Mouse (Mus musculus) lung, postnatal 0 days (tissue): ENCODE results near the gene Ston2. TPM values are rescaled to one million over a fixed set of nuclear protein-coding genes. Genes with fewer than 3 reads are reported as not detected.

Experiments used
- ATAC-seq: fragments of 200-750 bp; cut with Nextera tagmentation; 2 replicates; pipeline ENCODE4 v1.8.0; 2017; ENCODE audit warnings: moderate library complexity
- DNase-seq: peaks from one replicate; pipeline ENCODE4 v3.0.0-alpha.2; 2016; ENCODE audit warnings: low spot score
- H3K27ac ChIP-seq: fragments of 300-500 bp; sonication (generic); 2 replicates; pipeline ENCODE4 v1.5.1; 2014; ENCODE audit warnings: antibody characterized with exemption, mild to moderate bottlenecking, low read length, mixed read lengths
- H3K27me3 ChIP-seq: fragments of 300-500 bp; sonication (generic); replicated peaks from 2 replicates; pipeline ENCODE4 v1.6.1; 2014; ENCODE audit warnings: low read length, mixed read lengths; ENCODE audit not compliant: insufficient read depth
- H3K36me3 ChIP-seq: fragments of 300-500 bp; sonication (generic); 2 replicates; pipeline ENCODE4 v1.6.1; 2014; ENCODE audit warnings: low read length, mixed read lengths; ENCODE audit not compliant: insufficient read depth
- H3K4me1 ChIP-seq: fragments of 300-500 bp; sonication (generic); 2 replicates; pipeline ENCODE4 v1.6.1; 2014; ENCODE audit warnings: antibody characterized with exemption, low read depth, low read length, mixed read lengths; ENCODE audit not compliant: insufficient read depth
- H3K4me2 ChIP-seq: fragments of 300-500 bp; sonication (generic); replicated peaks from 2 replicates; pipeline ENCODE4 v1.6.1; 2014; ENCODE audit warnings: low read depth, mild to moderate bottlenecking, low read length, moderate library complexity, mixed read lengths
- H3K4me3 ChIP-seq: fragments of 300-500 bp; sonication (generic); 2 replicates; pipeline ENCODE4 v1.5.1; 2014; ENCODE audit warnings: low read depth, low read length
- H3K9ac ChIP-seq: fragments of 300-500 bp; sonication (generic); replicated peaks from 2 replicates; pipeline ENCODE4 v1.6.1; 2014; ENCODE audit warnings: low read depth, mild to moderate bottlenecking
- H3K9me3 ChIP-seq: fragments of 300-500 bp; sonication (generic); 2 replicates; pipeline ENCODE4 v1.6.1; 2016; ENCODE audit warnings: low read length, mixed read lengths
- CTCF ChIP-seq: IDR thresholded peaks from 2 replicates; pipeline ENCODE4 v1.5.1; 2016; ENCODE audit warnings: antibody characterized with exemption, mild to moderate bottlenecking
- EP300 ChIP-seq: IDR thresholded peaks from 2 replicates; pipeline ENCODE4 v1.6.1; 2016; ENCODE audit warnings: antibody characterized with exemption, mild to moderate bottlenecking, control low read depth
- WGBS: fragments of 180-500 bp; shearing (Covaris S2); extraction: QIAGEN DNeasy Blood & Tissue Kit; methylation state at CpG from one replicate; pipeline ENCODE4 v1.1.7; 2014; 5-methylcytosine and 5-hydroxymethylcytosine counted together
- polyA plus RNA-seq: library from polyadenylated mRNA; unstranded; fragments of >200 nt; fragmentation: Nextera tagmentation; extraction: Ambion mirVana; gene quantifications from 2 replicates; pipeline ENCODE4 v1.2.1, GENCODE M21; 2015

Ston2 gene
- polyA plus RNA-seq, 1 experiment from 2014 or later = 6.2 TPM

- Histone ChIP-seq H3K9ac (no peak overlapping the region), H3K4me1 (no peaks in the 10 kb centered on the region), H3K9me3 (no peaks in the 10 kb centered on the region), H3K36me3 (no peaks in the 10 kb centered on the region), H3K4me2 (no peak overlapping the region), H3K27ac (no peak overlapping the region), H3K27me3 (no peaks in the 10 kb centered on the region), H3K4me3 (no peak overlapping the region)
- ATAC-seq (no peak), DNase-seq (peak; percentile 46)
- TF ChIP-seq CTCF (peak; percentile 70), EP300 (no peak)
- WGBS = 80% methylated on average over 1 of the region's 1 CpGs
Measured at GRCm38 (mm10) chr12:91625013-91625412, 163.2 kb downstream of the Ston2 start.

- ATAC-seq = no peak
- no peak overlapping the region for H3K27ac ChIP-seq
- H3K4me2 ChIP-seq = no peak overlapping the region
- 78% methylated on average over 5 of the region's 5 CpGs for WGBS
- H3K4me3 ChIP-seq = no peak overlapping the region
- no peak for DNase-seq
- H3K4me1 ChIP-seq = no peaks in the 10 kb centered on the region
- no peaks in the 10 kb centered on the region for H3K9me3 ChIP-seq
- no peak overlapping the region for H3K9ac ChIP-seq
- no peaks in the 10 kb centered on the region for H3K27me3 ChIP-seq
- H3K36me3 ChIP-seq = no peaks in the 10 kb centered on the region
- no peak for TF ChIP-seq CTCF
- TF ChIP-seq EP300 = no peak
Measured at GRCm38 (mm10) chr12:91609425-91609824, 178.8 kb downstream of the Ston2 start.

- H3K27ac ChIP-seq = no peak overlapping the region
- no peaks in the 10 kb centered on the region for H3K27me3 ChIP-seq
- H3K4me3 ChIP-seq = no peak overlapping the region
- DNase-seq (no peak), ATAC-seq (no peak)
- TF ChIP-seq EP300 (no peak), CTCF (no peak)
- H3K36me3 ChIP-seq = no peaks in the 10 kb centered on the region
- H3K4me2 ChIP-seq = no peak overlapping the region
- H3K4me1 ChIP-seq = no peaks in the 10 kb centered on the region
- no peak overlapping the region for H3K9ac ChIP-seq
- H3K9me3 ChIP-seq = no peaks in the 10 kb centered on the region
- WGBS = 70% methylated on average over 7 of the region's 7 CpGs
Measured at GRCm38 (mm10) chr12:91607678-91608077, 180.5 kb downstream of the Ston2 start.

GRCm38 (mm10) chr12:91606651-91607050 is 181.5 kb downstream of the Ston2 start:
- 83% methylated on average over 12 of the region's 13 CpGs for WGBS

GRCm38 (mm10) chr12:91604600-91604999 is 183.6 kb downstream of the Ston2 start:
- peak; percentile 30 for DNase-seq
- Histone ChIP-seq H3K36me3 (no peaks in the 10 kb centered on the region), H3K4me3 (no peak overlapping the region), H3K27me3 (no peaks in the 10 kb centered on the region), H3K27ac (no peak overlapping the region), H3K4me2 (no peak overlapping the region), H3K9me3 (no peaks in the 10 kb centered on the region), H3K4me1 (no peaks in the 10 kb centered on the region), H3K9ac (no peak overlapping the region)
- 14% methylated on average over 6 of the region's 6 CpGs for WGBS
- ATAC-seq = no peak
- no peak for TF ChIP-seq CTCF

More at GRCm38 (mm10) chr12:91606651-91607050, 181.5 kb downstream of the Ston2 start:
- H3K27ac ChIP-seq = no peak overlapping the region
- no peaks in the 10 kb centered on the region for H3K4me1 ChIP-seq
- no peak for DNase-seq
- no peak overlapping the region for H3K4me2 ChIP-seq
- no peaks in the 10 kb centered on the region for H3K9me3 ChIP-seq
- no peak overlapping the region for H3K4me3 ChIP-seq
- no peaks in the 10 kb centered on the region for H3K36me3 ChIP-seq
- no peak for TF ChIP-seq EP300
- no peak for TF ChIP-seq CTCF
- no peak overlapping the region for H3K9ac ChIP-seq
- H3K27me3 ChIP-seq = no peaks in the 10 kb centered on the region
- no peak for ATAC-seq

- H3K27me3 ChIP-seq = no peaks in the 10 kb centered on the region
- TF ChIP-seq CTCF (no peak), EP300 (no peak)
- 83% methylated on average over 3 of the region's 3 CpGs for WGBS
- H3K4me2 ChIP-seq = no peak overlapping the region
- no peaks in the 10 kb centered on the region for H3K9me3 ChIP-seq
- DNase-seq (peak; percentile 21), ATAC-seq (no peak)
- H3K9ac ChIP-seq = no peak overlapping the region
- H3K4me3 ChIP-seq = no peak overlapping the region
- peaks cover 12% of the 10 kb centered on the region; the same call in 1 of the 2 replicates for H3K4me1 ChIP-seq
- no peak overlapping the region for H3K27ac ChIP-seq
- no peaks in the 10 kb centered on the region for H3K36me3 ChIP-seq
Measured at GRCm38 (mm10) chr12:91592128-91592527, 196.1 kb downstream of the Ston2 start.

GRCm38 (mm10) chr12:91591191-91591590 is 197.0 kb downstream of the Ston2 start:
- WGBS = 91% methylated on average over 1 of the region's 1 CpGs
- Histone ChIP-seq H3K9ac (no peak overlapping the region), H3K4me3 (no peak overlapping the region), H3K27me3 (no peaks in the 10 kb centered on the region), H3K9me3 (no peaks in the 10 kb centered on the region), H3K4me1 (peaks cover 13% of the 10 kb centered on the region; the same call in 1 of the 2 replicates), H3K4me2 (no peak overlapping the region; the same call in 1 of the 2 replicates), H3K36me3 (no peaks in the 10 kb centered on the region), H3K27ac (peak overlapping the region; percentile 100; the same call in 1 of the 2 replicates)
- TF ChIP-seq EP300 (no peak), CTCF (no peak)
- no peak for DNase-seq
- no peak for ATAC-seq
